Mouse (Mus musculus) embryonic fibroblast, embryonic 13.5 days (primary cell): ENCODE results near the gene Pax9.

Experiments
- CTCF ChIP-seq: IDR thresholded peaks from 2 replicates; pipeline ENCODE4 v1.5.1; 2011; ENCODE audit warnings: mild to moderate bottlenecking, control low read depth, low read length, moderate library complexity, borderline replicate concordance; ENCODE audit not compliant: insufficient read depth
- POLR2A ChIP-seq: IDR thresholded peaks from 2 replicates; pipeline ENCODE4 v1.6.1; 2011; ENCODE audit warnings: low read depth, mild to moderate bottlenecking, control low read depth, low read length, moderate library complexity

DNA sequence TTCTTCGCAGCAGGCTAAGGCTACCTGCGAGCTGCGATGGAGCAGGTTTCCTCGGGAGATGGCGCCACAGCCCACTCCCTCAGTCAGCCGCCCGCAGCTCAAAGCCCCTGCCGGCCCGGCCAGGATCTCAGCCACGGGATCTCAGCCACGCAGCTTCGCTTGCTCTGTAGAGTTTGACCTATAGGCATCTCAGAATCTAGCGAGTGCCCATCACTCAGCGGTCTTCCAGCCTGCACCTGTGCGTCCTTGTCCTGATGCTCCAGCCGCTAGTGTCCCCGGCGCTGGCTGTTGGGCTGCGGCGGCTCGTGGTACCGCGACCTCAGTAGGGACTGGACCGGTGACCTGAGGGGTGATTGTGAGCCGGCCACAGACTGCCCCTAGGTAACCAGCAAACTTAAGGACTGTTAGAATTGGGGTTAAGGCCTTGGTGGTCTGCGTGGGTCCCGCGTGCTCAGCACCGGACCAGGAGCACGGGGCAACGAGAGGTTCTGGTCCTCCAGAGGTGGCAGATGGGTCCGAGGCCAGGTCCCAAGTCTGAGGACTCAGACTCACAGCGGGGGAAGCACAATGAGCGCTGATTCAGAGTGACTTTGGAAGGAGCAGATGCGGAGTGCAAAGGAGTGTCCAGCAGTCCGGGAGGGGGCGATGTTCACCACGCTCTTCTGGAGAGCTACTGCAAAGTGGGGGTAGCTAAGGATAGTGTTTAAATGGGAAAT is 10.3 kb upstream of the Pax9 start:
- TF ChIP-seq POLR2A (no peak), CTCF (peak; percentile 76)
